Mouse (Mus musculus) testis, adult 2 months (tissue): ENCODE data around the gene Borcs5.

Experiments
- CTCF ChIP-seq: fragments of 200-500 bp; IDR thresholded peaks from 2 replicates; pipeline ENCODE4 v1.5.1; 2012; ENCODE audit warnings: low read depth, mild to moderate bottlenecking, inconsistent platforms, low read length, moderate library complexity; ENCODE audit not compliant: control insufficient read depth, insufficient read depth, insufficient replicate concordance
- POLR2A ChIP-seq: fragments of 200-500 bp; IDR thresholded peaks from 2 replicates; pipeline ENCODE4 v1.6.1; 2012; ENCODE audit warnings: low read depth, mild to moderate bottlenecking, inconsistent platforms, low read length, moderate library complexity; ENCODE audit not compliant: control insufficient read depth

- TF ChIP-seq CTCF (no peak), POLR2A (no peak)
Measured at GRCm38 (mm10) chr6:134611896-134612295, 27.4 kb upstream of the Borcs5 start.
